Mouse (Mus musculus): ENCODE measurements around the gene Ikzf3.

DNA sequence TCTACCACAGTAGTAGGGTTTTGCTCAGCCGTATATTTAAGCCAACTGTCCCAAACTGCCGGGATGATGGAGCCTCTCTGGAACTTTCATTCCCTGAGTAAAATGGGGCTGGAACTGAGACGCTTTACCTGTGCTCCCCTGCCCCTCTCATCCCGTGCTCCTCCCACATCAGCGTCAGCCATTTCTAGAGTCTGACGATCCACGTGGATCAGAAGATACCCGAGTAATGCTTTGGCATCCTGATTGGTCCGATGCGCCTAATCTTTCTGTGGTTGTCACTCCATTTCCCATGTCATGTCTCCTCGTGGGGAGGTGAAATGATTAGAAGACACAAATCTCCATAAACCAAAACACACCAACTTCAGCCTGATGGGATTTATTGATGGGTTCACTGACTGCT, 70.9 kb downstream of the Ikzf3 start:
- TF ChIP-seq CTCF (conservative IDR thresholded peaks at IDR 0.05; ENCODE audit: insufficient read depth, insufficient read length, low read depth, low read length) = no peak
- no peak for TF ChIP-seq POLR2A (IDR thresholded peaks at IDR 0.05; ENCODE audit: low read depth, low read length)

All from kidney, adult 2 months (tissue).